Mouse (Mus musculus): Measurements from ENCODE around the gene Oaz2. TPM values are rescaled to one million over a fixed set of nuclear protein-coding genes. Genes with fewer than 3 reads are reported as not detected.
"Not testable (repeated sequence)": the region's sequence is repeated elsewhere in the genome, so short reads cannot be mapped to it uniquely, and the experiment has no call there.

Oaz2 gene
- polyA plus RNA-seq, 1 experiment from 2014 or later = 429 TPM

- Histone ChIP-seq H3K36me3 (no peaks in the 10 kb centered on the region), H3K9me3 (no peaks in the 10 kb centered on the region), H3K27ac (replicated peaks) (no peak overlapping the region), H3K4me1 (replicated peaks) (peaks cover 62% of the 10 kb centered on the region), H3K27me3 (no peaks in the 10 kb centered on the region), H3K9ac (no peak overlapping the region), H3K4me3 (no peak overlapping the region), H3K4me2 (no peak overlapping the region)
- no peak for ATAC-seq (ENCODE audit: low FRiP score, low read depth)
- WGBS = 90% methylated on average over 4 of the region's 4 CpGs
Observed at GRCm38 (mm10) chr9:65680938-65681633, 13.3 kb downstream of the Oaz2 start.

- Histone ChIP-seq H3K36me3 (no peaks in the 10 kb centered on the region; the same call in 1 of the 2 replicates), H3K4me3 (no peak overlapping the region), H3K9me3 (no peaks in the 10 kb centered on the region), H3K4me1 (replicated peaks) (peaks cover 62% of the 10 kb centered on the region), H3K27ac (replicated peaks) (no peak overlapping the region), H3K27me3 (no peaks in the 10 kb centered on the region), H3K9ac (no peak overlapping the region), H3K4me2 (no peak overlapping the region)
- WGBS = 92% methylated on average over 2 of the region's 2 CpGs
- no peak for ATAC-seq (ENCODE audit: low FRiP score, low read depth)
Observed at GRCm38 (mm10) chr9:65681634-65681940, 13.8 kb downstream of the Oaz2 start.

- no peaks in the 10 kb centered on the region for H3K9me3 ChIP-seq
- no peak overlapping the region for H3K27ac ChIP-seq (replicated peaks)
- H3K36me3 ChIP-seq = peaks cover 5% of the 10 kb centered on the region
- no peak overlapping the region for H3K4me3 ChIP-seq
- 92% methylated on average over 3 of the region's 3 CpGs for WGBS
- no peaks in the 10 kb centered on the region for H3K27me3 ChIP-seq
- no peak overlapping the region for H3K9ac ChIP-seq
- H3K4me2 ChIP-seq = no peak overlapping the region
- no peak for ATAC-seq (ENCODE audit: low FRiP score, low read depth)
- H3K4me1 ChIP-seq (replicated peaks) = peaks cover 61% of the 10 kb centered on the region
Observed at GRCm38 (mm10) chr9:65682183-65682582, 14.4 kb downstream of the Oaz2 start.

GRCm38 (mm10) chr9:65682994-65683393, 15.2 kb downstream of the Oaz2 start:
- Histone ChIP-seq H3K4me2 (no peak overlapping the region), H3K4me1 (replicated peaks) (peaks cover 53% of the 10 kb centered on the region), H3K9ac (no peak overlapping the region), H3K27ac (replicated peaks) (no peak overlapping the region), H3K4me3 (no peak overlapping the region), H3K27me3 (no peaks in the 10 kb centered on the region), H3K9me3 (no peaks in the 10 kb centered on the region), H3K36me3 (peaks cover 13% of the 10 kb centered on the region)
- WGBS = 76% methylated on average over 1 of the region's 1 CpGs
- ATAC-seq (ENCODE audit: low FRiP score, low read depth) = no peak

- Histone ChIP-seq H3K9me3 (no peaks in the 10 kb centered on the region), H3K9ac (no peak overlapping the region), H3K4me1 (replicated peaks) (peaks cover 35% of the 10 kb centered on the region), H3K36me3 (peaks cover 22% of the 10 kb centered on the region), H3K4me2 (no peak overlapping the region), H3K27ac (replicated peaks) (no peak overlapping the region), H3K4me3 (no peak overlapping the region), H3K27me3 (no peaks in the 10 kb centered on the region)
- ATAC-seq (ENCODE audit: low FRiP score, low read depth) = no peak
- WGBS = 89% methylated on average over 2 of the region's 2 CpGs
Observed at GRCm38 (mm10) chr9:65684704-65685103, 16.9 kb downstream of the Oaz2 start.

- H3K36me3 ChIP-seq = peaks cover 44% of the 10 kb centered on the region
- 54% methylated on average over 2 of the region's 2 CpGs for WGBS
Observed at GRCm38 (mm10) chr9:65689869-65690268, 22.1 kb downstream of the Oaz2 start.

GRCm38 (mm10) chr9:65692466-65692865, 24.7 kb downstream of the Oaz2 start:
- peaks cover 42% of the 10 kb centered on the region for H3K36me3 ChIP-seq

More at GRCm38 (mm10) chr9:65689869-65690268, 22.1 kb downstream of the Oaz2 start:
- H3K4me2 ChIP-seq; H3K4me3 ChIP-seq; H3K4me1 ChIP-seq (replicated peaks); H3K27me3 ChIP-seq; H3K27ac ChIP-seq (replicated peaks); H3K9me3 ChIP-seq; H3K9ac ChIP-seq; ATAC-seq (ENCODE audit: low FRiP score, low read depth): not testable (repeated sequence)

GRCm38 (mm10) chr9:65692959-65693603, 25.3 kb downstream of the Oaz2 start:
- Histone ChIP-seq H3K27ac (replicated peaks) (peak overlapping the region; percentile 32), H3K4me2 (no peak overlapping the region), H3K4me1 (replicated peaks) (peaks cover 15% of the 10 kb centered on the region), H3K36me3 (peaks cover 36% of the 10 kb centered on the region), H3K9me3 (no peaks in the 10 kb centered on the region), H3K4me3 (no peak overlapping the region), H3K27me3 (no peaks in the 10 kb centered on the region), H3K9ac (no peak overlapping the region)
- 38% methylated on average over 5 of the region's 5 CpGs for WGBS
- ATAC-seq (ENCODE audit: low FRiP score, low read depth) = no peak

More at GRCm38 (mm10) chr9:65692466-65692865, 24.7 kb downstream of the Oaz2 start:
- Histone ChIP-seq H3K4me3 (no peak overlapping the region), H3K4me1 (replicated peaks) (peaks cover 15% of the 10 kb centered on the region), H3K4me2 (no peak overlapping the region), H3K27ac (replicated peaks) (peak overlapping the region; percentile 32; the same call in 1 of the 2 replicates), H3K9me3 (no peaks in the 10 kb centered on the region), H3K9ac (no peak overlapping the region), H3K27me3 (no peaks in the 10 kb centered on the region)
- ATAC-seq (ENCODE audit: low FRiP score, low read depth) = 0 out of 2 replicates have a peak, but pooled peaks have one; percentile 25
- WGBS = 7% methylated on average over 3 of the region's 3 CpGs

GRCm38 (mm10) chr9:65695646-65696045, 27.8 kb downstream of the Oaz2 start:
- Histone ChIP-seq H3K9me3 (no peaks in the 10 kb centered on the region), H3K9ac (no peak overlapping the region), H3K4me1 (replicated peaks) (peaks cover 15% of the 10 kb centered on the region), H3K4me3 (no peak overlapping the region), H3K36me3 (peaks cover 32% of the 10 kb centered on the region), H3K4me2 (no peak overlapping the region), H3K27ac (replicated peaks) (peak overlapping the region; percentile 42; the same call in 1 of the 2 replicates), H3K27me3 (no peaks in the 10 kb centered on the region)
- 64% methylated on average over 3 of the region's 3 CpGs for WGBS
- ATAC-seq (ENCODE audit: low FRiP score, low read depth) = no peak

GRCm38 (mm10) chr9:65696337-65696736, 28.5 kb downstream of the Oaz2 start:
- Histone ChIP-seq H3K4me3 (no peak overlapping the region), H3K9me3 (no peaks in the 10 kb centered on the region), H3K36me3 (peaks cover 39% of the 10 kb centered on the region), H3K4me1 (replicated peaks) (peaks cover 15% of the 10 kb centered on the region), H3K9ac (no peak overlapping the region), H3K27me3 (no peaks in the 10 kb centered on the region), H3K4me2 (no peak overlapping the region), H3K27ac (replicated peaks) (peak overlapping the region; percentile 42; the same call in 1 of the 2 replicates)
- ATAC-seq (ENCODE audit: low FRiP score, low read depth) = no peak

- Histone ChIP-seq H3K27ac (replicated peaks) (no peak overlapping the region), H3K9ac (no peak overlapping the region), H3K4me2 (no peak overlapping the region), H3K36me3 (peaks cover 47% of the 10 kb centered on the region), H3K27me3 (no peaks in the 10 kb centered on the region), H3K9me3 (no peaks in the 10 kb centered on the region), H3K4me3 (no peak overlapping the region), H3K4me1 (replicated peaks) (peaks cover 15% of the 10 kb centered on the region)
- ATAC-seq (ENCODE audit: low FRiP score, low read depth) = no peak
- WGBS = 84% methylated on average over 7 of the region's 7 CpGs
Observed at GRCm38 (mm10) chr9:65697356-65697755, 29.6 kb downstream of the Oaz2 start.

- H3K9me3 ChIP-seq = no peaks in the 10 kb centered on the region
- no peak for ATAC-seq (ENCODE audit: low FRiP score, low read depth)
- H3K36me3 ChIP-seq = peaks cover 52% of the 10 kb centered on the region
- no peak overlapping the region for H3K4me3 ChIP-seq
- no peak overlapping the region for H3K27ac ChIP-seq (replicated peaks)
- no peak overlapping the region for H3K9ac ChIP-seq
- no peak overlapping the region for H3K4me2 ChIP-seq
- H3K27me3 ChIP-seq = no peaks in the 10 kb centered on the region
- peaks cover 8% of the 10 kb centered on the region for H3K4me1 ChIP-seq (replicated peaks)
Observed at GRCm38 (mm10) chr9:65697992-65698391, 30.2 kb downstream of the Oaz2 start.

Measured in hindbrain, embryonic 15.5 days (tissue).